Mouse (Mus musculus): ENCODE results near the gene Kdelr1. TPM values are rescaled to one million over a fixed set of nuclear protein-coding genes. Genes with fewer than 3 reads are reported as not detected.

Gene Kdelr1
- total and polyA plus RNA-seq, 2 experiments from 2014 or later, result 58.5 to 304 TPM

DNA sequence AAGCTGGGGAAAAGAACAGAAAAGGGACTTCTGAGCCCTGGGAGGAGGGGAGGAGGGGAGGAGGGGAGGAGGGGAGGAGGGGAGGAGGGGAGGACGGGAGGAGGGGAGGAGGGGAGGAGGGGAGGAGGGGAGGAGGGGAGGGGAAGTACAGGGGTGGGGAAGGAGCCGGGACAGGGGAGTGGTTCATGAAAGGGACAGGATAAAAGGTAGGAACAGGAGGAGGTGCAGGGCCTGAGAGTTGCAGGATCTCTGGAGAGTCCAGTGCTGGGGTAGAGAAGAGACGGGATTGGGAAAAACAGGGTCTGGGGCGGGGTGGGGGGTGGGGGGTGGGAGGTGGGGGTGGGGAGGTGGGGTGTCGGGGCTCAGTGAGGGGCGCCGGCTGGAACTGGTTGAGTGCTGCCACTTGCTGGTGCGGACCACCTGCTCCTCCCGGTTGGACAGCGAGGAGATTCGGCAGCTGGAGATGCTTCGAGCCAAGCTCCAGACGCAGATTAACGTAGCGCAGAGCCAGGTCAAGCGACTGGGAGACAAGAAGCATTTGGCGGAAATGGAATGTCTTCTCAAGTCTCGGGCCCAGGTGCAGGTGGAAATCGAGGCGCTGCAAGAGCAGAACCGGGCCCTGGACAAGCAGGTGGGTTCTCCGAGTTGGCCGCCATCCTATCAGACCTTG, 56.2 kb downstream of the Kdelr1 start:
- WGBS, result 21% methylated on average over 20 of the region's 23 CpGs
- Histone ChIP-seq H3K9ac (replicated peaks; ENCODE audit: low read depth, low read length) (no peak overlapping the region), H3K27me3 (ENCODE audit: control insufficient read depth, insufficient read depth, low read length) (0 out of 2 replicates have a peak, but pooled peaks cover 5% of the 10 kb centered on the region), H3K4me3 (ENCODE audit: low read depth, low read length) (no peak overlapping the region), H3K27ac (ENCODE audit: low read depth) (no peak overlapping the region), H3K36me3 (replicated peaks; ENCODE audit: control insufficient read depth, insufficient read depth, low read length) (no peaks in the 10 kb centered on the region), H3K9me3 (replicated peaks; ENCODE audit: control insufficient read depth, low read length) (no peaks in the 10 kb centered on the region; the same call in 1 of the 2 replicates), H3K4me2 (ENCODE audit: low read depth, low read length) (no peak overlapping the region), H3K4me1 (ENCODE audit: control insufficient read depth, insufficient read depth) (no peaks in the 10 kb centered on the region)
- no peak for DNase-seq (ENCODE audit: low spot score)
- ATAC-seq (ENCODE audit: insufficient read depth, low read depth), result no peak
- TF ChIP-seq EP300 (IDR thresholded peaks at IDR 0.05; ENCODE audit: low read depth) (no peak), CTCF (IDR thresholded peaks at IDR 0.05; ENCODE audit: low read depth) (no peak)

DNA sequence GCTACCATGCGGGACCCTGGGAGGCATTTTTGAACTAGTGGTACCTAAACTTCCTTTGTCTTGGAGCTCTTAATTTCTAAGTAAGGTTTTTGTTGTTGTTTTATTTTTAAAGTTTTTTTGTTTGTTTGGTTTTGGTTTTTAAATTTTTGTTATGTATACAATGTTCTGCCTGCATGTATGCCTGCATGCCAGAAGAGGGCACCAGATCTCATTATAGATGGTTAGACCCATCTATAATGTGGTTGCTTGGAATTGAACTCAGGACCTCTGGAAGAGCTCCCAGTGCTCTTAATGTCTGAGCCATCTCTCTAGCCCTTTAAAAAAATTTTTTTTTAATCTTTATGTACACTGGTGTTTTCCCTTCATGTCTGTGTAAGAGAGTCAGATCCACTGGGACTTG, 57.1 kb downstream of the Kdelr1 start:
- H3K4me2 ChIP-seq (ENCODE audit: low read depth, low read length), result no peak overlapping the region
- H3K27me3 ChIP-seq (ENCODE audit: control insufficient read depth, insufficient read depth, low read length), result 0 out of 2 replicates have a peak, but pooled peaks cover 5% of the 10 kb centered on the region

More for the DNA sequence above, 57.1 kb downstream of the Kdelr1 start:
- 82% methylated on average over 1 of the region's 1 CpGs for WGBS
- Histone ChIP-seq H3K9me3 (replicated peaks; ENCODE audit: control insufficient read depth, low read length) (no peaks in the 10 kb centered on the region; the same call in 1 of the 2 replicates), H3K36me3 (replicated peaks; ENCODE audit: control insufficient read depth, insufficient read depth, low read length) (no peaks in the 10 kb centered on the region), H3K9ac (replicated peaks; ENCODE audit: low read depth, low read length) (no peak overlapping the region), H3K27ac (ENCODE audit: low read depth) (no peak overlapping the region), H3K4me1 (ENCODE audit: control insufficient read depth, insufficient read depth) (no peaks in the 10 kb centered on the region), H3K4me3 (ENCODE audit: low read depth, low read length) (no peak overlapping the region)
- 0 out of 2 replicates have a peak, but pooled peaks have one; percentile 15 for TF ChIP-seq CTCF (IDR thresholded peaks at IDR 0.05; ENCODE audit: low read depth)
- no peak for TF ChIP-seq EP300 (IDR thresholded peaks at IDR 0.05; ENCODE audit: low read depth)
- ATAC-seq (ENCODE audit: insufficient read depth, low read depth) (no peak), DNase-seq (ENCODE audit: low spot score) (no peak)

Other genes starting within 250 kb of the Kdelr1 start
- 68.8 and 77.6 TPM in 2 replicates for gene Rasip1, start 245.3 kb upstream of the Kdelr1 start, total RNA-seq (2014; rRNA removed; ENCODE audit: low replicate concordance)
- gene Rasip1, start 245.3 kb upstream of the Kdelr1 start, polyA plus RNA-seq (2015; fragmentation: Nextera tagmentation; extraction: Ambion mirVana), result 13.7 and 14.3 TPM in 2 replicates
- gene Mamstr, start 232.8 kb upstream of the Kdelr1 start, total RNA-seq (2014; rRNA removed; ENCODE audit: low replicate concordance), result 5.6 and 6.5 TPM in 2 replicates
- gene Mamstr, start 232.8 kb upstream of the Kdelr1 start, polyA plus RNA-seq (2015; fragmentation: Nextera tagmentation; extraction: Ambion mirVana), result 7.2 and 7.7 TPM in 2 replicates
- gene Fut2, start 206.4 kb upstream of the Kdelr1 start, total RNA-seq (2014; rRNA removed; ENCODE audit: low replicate concordance), result not detected in 2 replicates
- 1.5 and 1.7 TPM in 2 replicates for gene Fut2, start 206.4 kb upstream of the Kdelr1 start, polyA plus RNA-seq (2015; fragmentation: Nextera tagmentation; extraction: Ambion mirVana)
- not detected in 2 replicates for gene Ntn5, start 188.8 kb upstream of the Kdelr1 start, total RNA-seq (2014; rRNA removed; ENCODE audit: low replicate concordance)
- gene Ntn5, start 188.8 kb upstream of the Kdelr1 start, polyA plus RNA-seq (2015; fragmentation: Nextera tagmentation; extraction: Ambion mirVana), result 0.11 TPM in 1 of 2 replicates, not detected in the other
- gene Sec1, start 178.4 kb upstream of the Kdelr1 start, total RNA-seq (2014; rRNA removed; ENCODE audit: low replicate concordance), result 0.62 and 1.3 TPM in 2 replicates
- gene Sec1, start 178.4 kb upstream of the Kdelr1 start, polyA plus RNA-seq (2015; fragmentation: Nextera tagmentation; extraction: Ambion mirVana), result 0.16 and 0.33 TPM in 2 replicates
- 1.6 and 3.0 TPM in 2 replicates for gene Car11, start 172.9 kb upstream of the Kdelr1 start, total RNA-seq (2014; rRNA removed; ENCODE audit: low replicate concordance)
- 2.5 and 2.8 TPM in 2 replicates for gene Car11, start 172.9 kb upstream of the Kdelr1 start, polyA plus RNA-seq (2015; fragmentation: Nextera tagmentation; extraction: Ambion mirVana)
- gene Dbp, start 167.7 kb upstream of the Kdelr1 start, total RNA-seq (2014; rRNA removed; ENCODE audit: low replicate concordance), result 29.3 and 37.4 TPM in 2 replicates
- 21.9 and 24.9 TPM in 2 replicates for gene Dbp, start 167.7 kb upstream of the Kdelr1 start, polyA plus RNA-seq (2015; fragmentation: Nextera tagmentation; extraction: Ambion mirVana)
- 1,259 and 1,310 TPM in 2 replicates for gene Rpl18, start 157.3 kb upstream of the Kdelr1 start, total RNA-seq (2014; rRNA removed; ENCODE audit: low replicate concordance)
- gene Rpl18, start 157.3 kb upstream of the Kdelr1 start, polyA plus RNA-seq (2015; fragmentation: Nextera tagmentation; extraction: Ambion mirVana), result 479 and 486 TPM in 2 replicates
- gene Sphk2, start 154.8 kb upstream of the Kdelr1 start, total RNA-seq (2014; rRNA removed; ENCODE audit: low replicate concordance), result 19.5 and 23.3 TPM in 2 replicates
- gene Sphk2, start 154.8 kb upstream of the Kdelr1 start, polyA plus RNA-seq (2015; fragmentation: Nextera tagmentation; extraction: Ambion mirVana), result 11.1 and 11.4 TPM in 2 replicates
- gene Fam83e, start 151.6 kb upstream of the Kdelr1 start, total RNA-seq (2014; rRNA removed; ENCODE audit: low replicate concordance), result not detected in 2 replicates
- 0.07 and 0.26 TPM in 2 replicates for gene Fam83e, start 151.6 kb upstream of the Kdelr1 start, polyA plus RNA-seq (2015; fragmentation: Nextera tagmentation; extraction: Ambion mirVana)
- not detected in 2 replicates for gene Spaca4, start 147.0 kb upstream of the Kdelr1 start, total RNA-seq (2014; rRNA removed; ENCODE audit: low replicate concordance)
- gene Spaca4, start 147.0 kb upstream of the Kdelr1 start, polyA plus RNA-seq (2015; fragmentation: Nextera tagmentation; extraction: Ambion mirVana), result not detected in 2 replicates
- 0.31 TPM in 1 of 2 replicates, not detected in the other for gene Lmtk3, start 89.0 kb upstream of the Kdelr1 start, total RNA-seq (2014; rRNA removed; ENCODE audit: low replicate concordance)
- not detected in 2 replicates for gene Lmtk3, start 89.0 kb upstream of the Kdelr1 start, polyA plus RNA-seq (2015; fragmentation: Nextera tagmentation; extraction: Ambion mirVana)
- not detected in 2 replicates for gene Sult2b1, start 88.1 kb upstream of the Kdelr1 start, total RNA-seq (2014; rRNA removed; ENCODE audit: low replicate concordance)
- gene Sult2b1, start 88.1 kb upstream of the Kdelr1 start, polyA plus RNA-seq (2015; fragmentation: Nextera tagmentation; extraction: Ambion mirVana), result 0.23 and 0.27 TPM in 2 replicates
- gene Cyth2, start 58.2 kb upstream of the Kdelr1 start, total RNA-seq (2014; rRNA removed; ENCODE audit: low replicate concordance), result 99.9 and 102 TPM in 2 replicates
- gene Cyth2, start 58.2 kb upstream of the Kdelr1 start, polyA plus RNA-seq (2015; fragmentation: Nextera tagmentation; extraction: Ambion mirVana), result 86.5 and 90.0 TPM in 2 replicates
- gene Kcnj14, start 48.0 kb upstream of the Kdelr1 start, total RNA-seq (2014; rRNA removed; ENCODE audit: low replicate concordance), result 0.35 TPM in 1 of 2 replicates, not detected in the other
- gene Kcnj14, start 48.0 kb upstream of the Kdelr1 start, polyA plus RNA-seq (2015; fragmentation: Nextera tagmentation; extraction: Ambion mirVana), result 0.26 and 0.29 TPM in 2 replicates
- gene Grwd1, start 41.8 kb upstream of the Kdelr1 start, total RNA-seq (2014; rRNA removed; ENCODE audit: low replicate concordance), result 26.7 and 28.8 TPM in 2 replicates
- 19.3 and 22.7 TPM in 2 replicates for gene Grwd1, start 41.8 kb upstream of the Kdelr1 start, polyA plus RNA-seq (2015; fragmentation: Nextera tagmentation; extraction: Ambion mirVana)
- 1.0 and 3.1 TPM in 2 replicates for gene Grin2d, start 5.6 kb downstream of the Kdelr1 start, total RNA-seq (2014; rRNA removed; ENCODE audit: low replicate concordance)
- 0.12 and 0.16 TPM in 2 replicates for gene Grin2d, start 5.6 kb downstream of the Kdelr1 start, polyA plus RNA-seq (2015; fragmentation: Nextera tagmentation; extraction: Ambion mirVana)
- 0.27 TPM in 1 of 2 replicates, not detected in the other for gene Syngr4, start 23.9 kb downstream of the Kdelr1 start, total RNA-seq (2014; rRNA removed; ENCODE audit: low replicate concordance)
- 0.58 and 0.71 TPM in 2 replicates for gene Syngr4, start 23.9 kb downstream of the Kdelr1 start, polyA plus RNA-seq (2015; fragmentation: Nextera tagmentation; extraction: Ambion mirVana)
- 94.0 and 124 TPM in 2 replicates for gene Tmem143, start 24.2 kb downstream of the Kdelr1 start, total RNA-seq (2014; rRNA removed; ENCODE audit: low replicate concordance)
- gene Tmem143, start 24.2 kb downstream of the Kdelr1 start, polyA plus RNA-seq (2015; fragmentation: Nextera tagmentation; extraction: Ambion mirVana), result 11.7 and 12.0 TPM in 2 replicates
- 43.4 and 46.1 TPM in 2 replicates for gene Emp3, start 48.6 kb downstream of the Kdelr1 start, total RNA-seq (2014; rRNA removed; ENCODE audit: low replicate concordance)
- 73.0 and 75.6 TPM in 2 replicates for gene Emp3, start 48.6 kb downstream of the Kdelr1 start, polyA plus RNA-seq (2015; fragmentation: Nextera tagmentation; extraction: Ambion mirVana)
- 1.2 and 1.7 TPM in 2 replicates for gene Ccdc114, start 51.3 kb downstream of the Kdelr1 start, total RNA-seq (2014; rRNA removed; ENCODE audit: low replicate concordance)
- 2.2 and 2.9 TPM in 2 replicates for gene Ccdc114, start 51.3 kb downstream of the Kdelr1 start, polyA plus RNA-seq (2015; fragmentation: Nextera tagmentation; extraction: Ambion mirVana)
- gene Abcc6, start 157.5 kb downstream of the Kdelr1 start, total RNA-seq (2014; rRNA removed; ENCODE audit: low replicate concordance), result not detected in 2 replicates
- gene Abcc6, start 157.5 kb downstream of the Kdelr1 start, polyA plus RNA-seq (2015; fragmentation: Nextera tagmentation; extraction: Ambion mirVana), result not detected in 2 replicates
- 35.7 and 42.3 TPM in 2 replicates for gene Nomo1, start 160.9 kb downstream of the Kdelr1 start, total RNA-seq (2014; rRNA removed; ENCODE audit: low replicate concordance)
- 20.9 and 23.6 TPM in 2 replicates for gene Nomo1, start 160.9 kb downstream of the Kdelr1 start, polyA plus RNA-seq (2015; fragmentation: Nextera tagmentation; extraction: Ambion mirVana)
- 72.0 and 103 TPM in 2 replicates for gene Kcnj11, start 228.0 kb downstream of the Kdelr1 start, total RNA-seq (2014; rRNA removed; ENCODE audit: low replicate concordance)
- gene Kcnj11, start 228.0 kb downstream of the Kdelr1 start, polyA plus RNA-seq (2015; fragmentation: Nextera tagmentation; extraction: Ambion mirVana), result 14.4 and 14.6 TPM in 2 replicates

All from heart, postnatal 0 days (tissue).